Mouse (Mus musculus) v-Abl transformed pro-B cells (cell line): ENCODE measurements around the gene Senp2.

Source experiments
- in situ Hi-C, 2 experiments: fragments of 400-800 bp; cut with MboI; formaldehyde crosslinking; loops; one replicate each; pipeline ENCODE4 v1.15.1; 2025; ENCODE audit not compliant: unreplicated experiment in 2 of 2

The Senp2 gene

DNA sequence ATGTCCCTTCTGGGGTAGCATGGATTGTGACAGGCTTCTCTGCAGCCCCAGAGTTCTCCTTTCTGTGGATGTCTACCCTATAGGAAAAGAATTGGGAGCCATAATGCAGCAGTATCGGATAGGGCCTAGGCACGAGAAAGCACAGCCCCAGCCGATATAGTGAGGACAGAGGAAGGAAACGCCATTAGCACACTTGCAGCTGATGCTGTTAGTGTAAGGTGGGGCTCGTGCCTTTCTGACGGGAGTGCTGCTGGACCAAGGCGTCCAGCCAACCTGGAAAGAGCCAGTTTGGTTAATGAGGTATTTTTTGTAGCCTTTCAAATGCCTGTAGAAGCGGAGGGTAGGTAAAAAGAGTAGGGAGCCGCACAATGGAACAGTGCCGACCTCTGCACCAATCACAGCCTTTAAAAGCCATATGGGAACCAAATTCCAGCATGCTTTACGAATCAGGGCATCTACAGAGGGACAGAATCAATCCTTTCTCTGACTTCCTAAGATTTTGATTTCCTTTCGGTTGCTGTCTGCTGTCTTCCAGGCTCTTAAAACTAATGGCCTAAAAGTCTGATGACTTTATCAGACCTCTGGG, 70.9 kb downstream of the Senp2 start:
- in situ Hi-C loops: no loop called here

DNA sequence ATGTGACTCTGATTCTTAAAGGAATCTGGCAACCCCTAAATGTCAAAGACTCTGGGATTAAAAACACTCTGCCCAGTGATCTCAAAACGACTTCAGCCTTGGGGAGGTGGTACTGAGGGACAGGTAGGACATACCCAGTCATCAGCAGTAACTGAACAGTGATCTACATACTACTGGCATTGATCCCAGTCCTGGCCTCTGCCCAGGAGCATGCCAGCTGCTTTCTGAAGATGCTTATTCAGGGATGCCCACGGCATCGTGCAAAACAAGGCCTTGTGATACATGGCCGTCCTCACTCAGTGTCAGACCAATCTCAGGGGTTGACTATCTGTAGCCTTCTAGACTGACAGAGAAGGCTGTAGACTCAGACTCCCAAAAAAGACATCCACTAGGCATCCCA, 76.1 kb downstream of the Senp2 start:
- in situ Hi-C loops: no loop called here

DNA sequence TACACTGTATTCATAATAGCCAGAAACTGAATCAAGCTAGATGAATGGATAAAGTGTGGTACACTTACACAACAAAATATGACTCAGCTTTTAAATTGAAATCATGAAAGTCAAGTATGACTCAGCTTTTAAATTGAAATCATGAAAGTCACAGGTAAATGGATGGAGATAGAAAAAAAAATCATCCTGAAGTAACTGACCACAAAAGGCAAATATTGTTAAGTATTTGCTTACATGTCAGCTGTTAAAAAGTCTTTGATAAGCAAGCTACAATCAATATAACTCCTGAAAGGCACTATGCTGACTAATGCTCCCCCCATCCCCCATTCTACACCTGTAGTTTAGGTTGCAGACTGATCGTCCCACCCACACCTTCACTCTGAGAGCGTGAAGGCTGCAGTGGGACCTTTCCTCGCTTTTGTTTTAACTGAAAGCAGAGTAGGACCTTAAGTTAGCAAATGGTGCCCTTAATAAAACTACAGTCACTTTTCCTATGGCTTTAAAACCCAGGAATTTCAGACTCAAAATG, 82.0 kb downstream of the Senp2 start:
- in situ Hi-C loops: no loop called here

DNA sequence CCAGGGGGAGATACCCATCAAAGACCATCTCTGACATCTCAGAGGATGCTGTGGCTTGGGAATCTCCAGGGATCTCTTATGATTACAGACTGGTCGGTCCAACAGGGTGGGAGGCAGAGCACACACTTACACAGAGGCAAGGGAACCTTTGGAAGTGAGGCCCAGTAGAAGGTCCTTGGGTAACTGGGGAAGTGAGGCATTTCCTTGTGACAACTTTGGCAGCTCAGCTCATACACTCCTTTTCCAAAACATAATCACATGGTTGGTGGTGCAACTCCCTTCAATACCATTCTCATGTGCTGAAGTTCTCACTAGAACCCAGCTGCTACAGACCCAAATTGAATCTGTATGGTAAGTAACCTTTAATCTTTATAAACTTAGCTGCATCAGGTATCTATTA, 86.5 kb downstream of the Senp2 start:
- in situ Hi-C loops: no loop called here

DNA sequence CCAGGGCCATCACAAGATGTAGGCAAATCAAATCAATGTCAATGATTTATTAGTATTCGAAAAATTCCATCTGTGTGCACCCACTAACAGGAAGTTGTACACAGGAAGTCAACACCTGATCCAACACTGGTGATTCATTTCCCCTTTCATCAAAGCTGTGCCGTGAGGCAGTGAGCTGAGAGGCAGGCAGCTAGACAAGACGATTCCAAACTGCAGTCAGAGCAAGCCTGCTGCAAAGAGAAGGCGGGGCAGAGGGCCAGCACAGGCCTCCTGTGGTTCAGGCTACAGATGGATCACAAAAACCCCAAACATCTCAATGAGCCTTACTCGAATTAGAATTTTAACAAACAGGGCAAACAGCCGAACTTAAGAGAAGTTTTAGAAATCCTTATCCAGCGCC, 88.4 kb downstream of the Senp2 start:
- in situ Hi-C loops: no loop called here
